Mouse (Mus musculus): ENCODE results near the gene Smco4. TPM values are rescaled to one million over a fixed set of nuclear protein-coding genes. Genes with fewer than 3 reads are reported as not detected.

Gene Smco4
- polyA plus RNA-seq, 1 experiment, result 32.0 TPM

DNA sequence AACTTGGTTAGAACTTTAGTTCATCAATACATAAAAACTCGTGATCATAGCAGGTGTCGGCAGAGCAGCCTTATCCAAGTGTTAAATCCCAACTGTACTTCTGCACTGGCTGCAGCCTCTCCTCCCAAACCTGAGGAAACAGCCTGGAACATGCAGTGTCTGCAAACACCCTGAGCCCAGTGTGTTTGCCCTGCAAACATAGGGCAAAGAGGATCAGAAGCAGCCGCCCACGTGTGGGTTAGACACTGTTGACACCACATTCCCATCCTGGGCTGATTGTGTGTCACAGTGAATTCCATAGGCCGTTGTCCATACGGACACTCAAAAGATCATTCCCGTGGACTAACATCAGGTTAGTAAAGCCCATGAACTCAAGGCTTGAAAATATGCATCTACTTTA lies 69.1 kb downstream of the Smco4 start:
- no peaks in the 10 kb centered on the region for H3K36me3 ChIP-seq (ENCODE audit: control insufficient read depth, insufficient read depth, low read length)
- H3K4me1 ChIP-seq (ENCODE audit: control insufficient read depth, insufficient read depth, low read length), result no peaks in the 10 kb centered on the region
- no peak overlapping the region for H3K4me3 ChIP-seq (ENCODE audit: insufficient read depth, low read depth, low read length)
- TF ChIP-seq CTCF (conservative IDR thresholded peaks at IDR 0.05; ENCODE audit: insufficient read depth, insufficient read length, low read depth, low read length), result no peak
- H3K27me3 ChIP-seq (replicated peaks; ENCODE audit: control insufficient read depth, insufficient read depth, low read length), result no peaks in the 10 kb centered on the region; the same call in 1 of the 2 replicates
- no peak overlapping the region for H3K27ac ChIP-seq (ENCODE audit: insufficient read depth, low read depth, low read length)
- 87% methylated on average over 7 of the region's 7 CpGs for WGBS
- no peak for DNase-seq

DNA sequence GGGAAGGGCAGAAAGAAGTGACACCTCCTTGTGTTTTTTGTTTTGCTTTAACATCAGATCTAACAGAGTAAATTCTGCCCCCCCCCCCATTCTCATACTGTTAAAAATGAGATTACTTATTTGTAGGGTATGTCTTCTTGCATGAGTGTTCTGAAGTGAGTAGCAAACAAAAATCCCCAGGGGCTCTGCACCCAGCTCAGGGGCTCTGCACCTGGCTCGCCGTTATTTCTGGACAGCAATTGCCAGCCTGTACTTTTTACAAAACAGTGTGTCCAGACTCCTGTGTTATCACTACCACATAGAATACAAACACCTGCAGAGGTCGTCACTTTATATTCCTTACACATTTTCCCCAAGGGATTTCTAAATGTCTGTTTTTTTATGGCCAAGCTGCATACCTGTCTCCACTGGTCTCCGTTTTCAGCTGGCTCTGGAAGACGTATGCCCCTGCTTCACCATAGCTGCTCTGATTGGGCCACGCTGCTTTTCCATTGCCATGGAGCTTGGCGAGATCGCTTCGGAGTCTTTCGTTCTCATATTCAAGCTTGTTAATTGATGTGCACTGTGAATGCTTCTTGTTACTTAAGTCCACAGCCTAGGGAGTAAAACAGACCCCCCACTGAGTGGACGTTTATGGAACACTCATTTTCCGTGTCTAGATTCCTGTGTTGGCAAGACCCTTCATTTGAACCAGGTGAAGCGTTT lies 81.7 kb downstream of the Smco4 start:
- WGBS, result 67% methylated on average over 13 of the region's 13 CpGs
- H3K36me3 ChIP-seq (ENCODE audit: control insufficient read depth, insufficient read depth, low read length), result no peaks in the 10 kb centered on the region
- H3K4me1 ChIP-seq (ENCODE audit: control insufficient read depth, insufficient read depth, low read length), result no peaks in the 10 kb centered on the region
- TF ChIP-seq CTCF (conservative IDR thresholded peaks at IDR 0.05; ENCODE audit: insufficient read depth, insufficient read length, low read depth, low read length) (no peak), POLR2A (IDR thresholded peaks at IDR 0.05; ENCODE audit: low read depth, low read length) (no peak)
- no peak overlapping the region for H3K27ac ChIP-seq (ENCODE audit: insufficient read depth, low read depth, low read length)
- no peaks in the 10 kb centered on the region for H3K27me3 ChIP-seq (replicated peaks; ENCODE audit: control insufficient read depth, insufficient read depth, low read length)
- DNase-seq, result no peak
- no peak overlapping the region for H3K4me3 ChIP-seq (ENCODE audit: insufficient read depth, low read depth, low read length)

DNA sequence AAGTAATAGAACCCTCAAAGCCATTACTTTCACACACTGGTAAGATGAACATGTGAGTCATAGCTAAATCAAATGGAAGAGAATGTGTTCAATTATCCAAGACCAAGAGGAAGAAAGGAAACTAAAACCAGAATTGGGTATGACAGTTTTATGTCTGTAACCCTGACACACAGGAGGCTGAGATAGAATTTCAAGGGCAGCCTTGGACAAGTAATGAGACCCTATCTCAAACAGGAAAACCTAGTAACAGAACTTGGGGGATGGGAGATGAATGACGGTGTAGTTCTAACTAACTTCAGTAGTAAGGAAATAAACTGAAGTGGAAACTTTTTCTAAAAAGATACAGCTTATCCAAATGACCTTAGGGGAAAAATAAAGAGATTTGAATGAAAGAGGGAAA lies 85.2 kb downstream of the Smco4 start:
- TF ChIP-seq POLR2A (IDR thresholded peaks at IDR 0.05; ENCODE audit: low read depth, low read length) (no peak), CTCF (conservative IDR thresholded peaks at IDR 0.05; ENCODE audit: insufficient read depth, insufficient read length, low read depth, low read length) (no peak)
- Histone ChIP-seq H3K27ac (ENCODE audit: insufficient read depth, low read depth, low read length) (no peak overlapping the region), H3K4me3 (ENCODE audit: insufficient read depth, low read depth, low read length) (no peak overlapping the region), H3K27me3 (replicated peaks; ENCODE audit: control insufficient read depth, insufficient read depth, low read length) (no peaks in the 10 kb centered on the region), H3K36me3 (ENCODE audit: control insufficient read depth, insufficient read depth, low read length) (no peaks in the 10 kb centered on the region), H3K4me1 (ENCODE audit: control insufficient read depth, insufficient read depth, low read length) (no peaks in the 10 kb centered on the region)
- 37% methylated on average over 1 of the region's 1 CpGs for WGBS
- no peak for DNase-seq

DNA sequence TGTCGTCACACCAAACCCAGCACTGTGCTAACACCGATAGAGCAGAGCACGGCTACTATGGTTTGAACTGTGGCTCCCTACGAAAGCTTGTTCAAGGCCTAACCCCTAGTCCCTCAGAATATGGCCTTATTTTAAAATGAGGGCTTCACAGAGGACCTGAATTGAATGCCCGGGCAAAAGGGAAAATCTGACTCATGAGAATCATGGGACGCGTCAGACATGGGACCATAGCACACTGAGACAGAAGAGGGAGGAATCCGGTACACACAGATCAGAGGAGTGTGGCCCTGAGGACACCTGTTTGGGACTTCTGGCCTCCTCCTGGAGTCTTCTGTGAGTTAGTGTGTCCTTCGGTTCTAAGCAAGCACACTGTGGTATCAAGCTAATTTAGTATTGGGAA lies 85.7 kb downstream of the Smco4 start:
- Histone ChIP-seq H3K4me3 (ENCODE audit: insufficient read depth, low read depth, low read length) (no peak overlapping the region), H3K27me3 (replicated peaks; ENCODE audit: control insufficient read depth, insufficient read depth, low read length) (no peaks in the 10 kb centered on the region), H3K4me1 (ENCODE audit: control insufficient read depth, insufficient read depth, low read length) (no peaks in the 10 kb centered on the region), H3K27ac (ENCODE audit: insufficient read depth, low read depth, low read length) (no peak overlapping the region), H3K36me3 (ENCODE audit: control insufficient read depth, insufficient read depth, low read length) (no peaks in the 10 kb centered on the region)
- TF ChIP-seq CTCF (conservative IDR thresholded peaks at IDR 0.05; ENCODE audit: insufficient read depth, insufficient read length, low read depth, low read length), result no peak
- no peak for TF ChIP-seq POLR2A (IDR thresholded peaks at IDR 0.05; ENCODE audit: low read depth, low read length)
- 88% methylated on average over 9 of the region's 9 CpGs for WGBS
- DNase-seq, result no peak

DNA sequence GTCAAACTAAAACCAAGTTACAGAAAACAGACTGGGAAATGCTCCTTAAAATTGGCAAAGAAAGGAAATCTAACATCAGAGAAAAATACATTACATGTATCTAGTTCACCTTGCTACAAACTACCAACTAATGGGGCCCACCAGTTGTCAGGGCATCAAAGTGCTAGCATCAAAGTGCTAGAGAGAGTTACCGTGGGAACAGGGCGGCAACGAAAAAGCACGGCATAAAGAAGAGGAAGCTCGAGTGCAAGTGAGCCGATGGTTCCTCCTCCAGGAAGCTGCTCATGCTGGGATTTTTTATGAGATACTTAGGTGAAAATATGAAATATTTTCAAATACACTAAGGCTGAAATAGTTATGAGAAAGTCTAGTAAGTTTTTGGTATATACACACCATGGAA lies 86.9 kb downstream of the Smco4 start:
- no peak for TF ChIP-seq CTCF (conservative IDR thresholded peaks at IDR 0.05; ENCODE audit: insufficient read depth, insufficient read length, low read depth, low read length)
- TF ChIP-seq POLR2A (IDR thresholded peaks at IDR 0.05; ENCODE audit: low read depth, low read length), result no peak
- Histone ChIP-seq H3K27ac (ENCODE audit: insufficient read depth, low read depth, low read length) (no peak overlapping the region), H3K36me3 (ENCODE audit: control insufficient read depth, insufficient read depth, low read length) (no peaks in the 10 kb centered on the region), H3K27me3 (replicated peaks; ENCODE audit: control insufficient read depth, insufficient read depth, low read length) (no peaks in the 10 kb centered on the region), H3K4me3 (ENCODE audit: insufficient read depth, low read depth, low read length) (no peak overlapping the region), H3K4me1 (ENCODE audit: control insufficient read depth, insufficient read depth, low read length) (no peaks in the 10 kb centered on the region)
- no peak for DNase-seq
- 64% methylated on average over 6 of the region's 6 CpGs for WGBS

DNA sequence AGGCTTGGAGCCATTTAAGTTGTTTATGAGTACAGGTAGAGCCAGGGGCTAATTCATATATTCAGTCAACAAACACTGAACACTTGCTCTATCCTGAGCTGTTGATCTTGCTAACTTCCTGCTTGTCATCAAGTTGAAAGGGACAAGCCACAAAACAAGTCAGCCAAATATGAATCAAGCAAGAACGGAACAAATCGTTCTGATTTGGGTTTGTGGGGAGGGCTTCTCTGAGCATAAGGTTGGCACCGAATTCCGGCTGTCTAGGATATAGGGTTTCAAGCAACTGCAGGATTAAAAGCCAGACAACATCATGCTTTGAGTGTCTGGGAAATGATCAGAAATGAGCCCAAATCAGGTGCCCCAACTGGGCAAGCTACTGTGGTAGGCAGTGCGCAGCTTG lies 88.8 kb downstream of the Smco4 start:
- 73% methylated on average over 5 of the region's 5 CpGs for WGBS
- Histone ChIP-seq H3K4me3 (ENCODE audit: insufficient read depth, low read depth, low read length) (no peak overlapping the region), H3K36me3 (ENCODE audit: control insufficient read depth, insufficient read depth, low read length) (no peaks in the 10 kb centered on the region), H3K27me3 (replicated peaks; ENCODE audit: control insufficient read depth, insufficient read depth, low read length) (no peaks in the 10 kb centered on the region), H3K4me1 (ENCODE audit: control insufficient read depth, insufficient read depth, low read length) (no peaks in the 10 kb centered on the region), H3K27ac (ENCODE audit: insufficient read depth, low read depth, low read length) (no peak overlapping the region)
- no peak for DNase-seq
- TF ChIP-seq CTCF (conservative IDR thresholded peaks at IDR 0.05; ENCODE audit: insufficient read depth, insufficient read length, low read depth, low read length), result no peak
- no peak for TF ChIP-seq POLR2A (IDR thresholded peaks at IDR 0.05; ENCODE audit: low read depth, low read length)

DNA sequence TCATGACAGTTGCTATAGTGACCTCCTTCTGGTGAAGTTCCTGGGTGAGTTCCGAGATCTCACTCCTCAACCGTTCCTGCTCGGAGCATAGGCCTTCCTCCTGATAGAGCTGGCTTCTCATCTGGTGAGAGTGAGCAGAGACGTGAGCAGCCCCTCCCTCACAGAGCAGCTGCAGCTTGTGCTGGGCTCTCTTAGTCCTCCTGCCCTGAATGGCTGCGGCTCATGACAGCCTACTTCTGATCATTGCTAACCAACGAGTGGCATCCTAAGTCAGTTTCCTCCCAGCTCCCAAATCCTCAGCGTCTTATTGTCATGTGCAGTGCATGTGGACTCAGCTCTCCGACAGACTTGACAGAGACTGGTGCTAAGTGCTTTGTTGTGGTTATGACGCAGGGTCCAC lies 91.0 kb downstream of the Smco4 start:
- Histone ChIP-seq H3K4me1 (ENCODE audit: control insufficient read depth, insufficient read depth, low read length) (no peaks in the 10 kb centered on the region), H3K27ac (ENCODE audit: insufficient read depth, low read depth, low read length) (no peak overlapping the region), H3K27me3 (replicated peaks; ENCODE audit: control insufficient read depth, insufficient read depth, low read length) (no peaks in the 10 kb centered on the region), H3K4me3 (ENCODE audit: insufficient read depth, low read depth, low read length) (no peak overlapping the region), H3K36me3 (ENCODE audit: control insufficient read depth, insufficient read depth, low read length) (no peaks in the 10 kb centered on the region)
- TF ChIP-seq POLR2A (IDR thresholded peaks at IDR 0.05; ENCODE audit: low read depth, low read length), result peak; percentile 7
- no peak for TF ChIP-seq CTCF (conservative IDR thresholded peaks at IDR 0.05; ENCODE audit: insufficient read depth, insufficient read length, low read depth, low read length)
- DNase-seq, result no peak
- WGBS, result 90% methylated on average over 9 of the region's 9 CpGs
